Mouse (Mus musculus) left cerebral cortex, postnatal 25 days (tissue): ENCODE measurements around the gene Lysmd1. TPM values are rescaled to one million over a fixed set of nuclear protein-coding genes. Genes with fewer than 3 reads are reported as not detected.

Experiments
- DNase-seq, 2 experiments: peaks; one replicate each; pipeline ENCODE4 v3.0.0; 2022; ENCODE audit warnings: low spot score in 2 of 2, mixed read lengths in 1 of 2
- intact Hi-C: fragments of 180-260 bp; cut with DNase I; formaldehyde crosslinking; loops from one replicate; pipeline ENCODE4 v1.15.1; 2025
- total RNA-seq, 2 experiments: library from RNA; stranded (reverse); gene quantifications; 2 replicates each; pipeline ENCODE4 v1.2.3; 2021

Gene Lysmd1
- total RNA-seq, 2 experiments from 2014 or later: 16.8 to 18.1 TPM

DNA sequence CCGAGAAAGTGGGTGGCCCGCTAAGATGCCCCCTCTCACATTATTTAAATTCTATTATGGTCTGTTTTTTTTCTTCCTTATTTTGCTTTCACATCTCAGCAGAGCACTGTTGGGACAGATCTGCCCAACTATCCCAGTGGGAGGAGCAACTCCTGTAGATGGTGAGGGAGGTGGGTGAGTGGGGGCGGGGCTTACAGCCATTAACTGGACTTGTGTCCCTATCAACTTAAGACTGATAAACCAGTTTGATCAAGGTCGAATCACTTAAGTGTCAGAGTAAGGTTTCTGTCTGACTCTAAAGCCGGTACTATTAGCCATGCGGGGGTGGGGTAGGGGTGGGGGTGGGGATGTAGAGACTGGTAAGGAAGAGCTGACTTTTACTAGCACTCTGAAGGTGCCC lies 1.1 kb downstream of the Lysmd1 start:
- peak in 1 of 2 experiments; percentile 56 for DNase-seq
- intact Hi-C loops: no loop called here

- intact Hi-C loops: no loop called here
Measured at GRCm38 (mm10) chr3:95135433-95136052, 1.7 kb downstream of the Lysmd1 start.

DNA sequence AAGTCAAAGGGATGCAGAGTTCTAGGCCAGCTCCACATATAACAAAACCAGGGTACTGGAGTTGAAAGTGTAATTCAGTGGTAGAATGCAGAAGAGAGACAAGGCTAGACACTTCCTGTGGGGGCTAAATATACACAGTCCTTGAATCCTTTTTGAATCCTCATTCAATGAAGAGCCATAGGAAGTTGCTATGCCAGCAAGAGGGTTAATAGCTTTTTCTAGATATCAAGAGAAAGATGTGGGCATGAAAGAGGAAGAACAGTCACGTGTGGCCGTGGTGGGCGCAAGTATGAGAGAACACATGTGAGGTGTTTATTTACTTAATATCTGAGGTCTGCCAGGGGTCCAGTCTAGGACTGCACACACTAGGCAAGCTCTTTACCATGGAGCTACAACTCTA lies 2.4 kb downstream of the Lysmd1 start:
- intact Hi-C loops: no loop called here
- no peak for DNase-seq

More at GRCm38 (mm10) chr3:95135433-95136052, 1.7 kb downstream of the Lysmd1 start:
- no peak for DNase-seq

GRCm38 (mm10) chr3:95139586-95140288 lies 5.8 kb downstream of the Lysmd1 start:
- no peak for DNase-seq
- intact Hi-C loops: loop anchor here (5.0 kb wide), 2 partner anchors 78 to 123 kb away; partner anchors contain the start of gene Gabpb2

GRCm38 (mm10) chr3:95140289-95140595 lies 6.4 kb downstream of the Lysmd1 start:
- intact Hi-C loops: loop anchor here (5.0 kb wide), 2 partner anchors 77 to 122 kb away; partner anchors contain the start of gene Gabpb2
- no peak for DNase-seq

DNA sequence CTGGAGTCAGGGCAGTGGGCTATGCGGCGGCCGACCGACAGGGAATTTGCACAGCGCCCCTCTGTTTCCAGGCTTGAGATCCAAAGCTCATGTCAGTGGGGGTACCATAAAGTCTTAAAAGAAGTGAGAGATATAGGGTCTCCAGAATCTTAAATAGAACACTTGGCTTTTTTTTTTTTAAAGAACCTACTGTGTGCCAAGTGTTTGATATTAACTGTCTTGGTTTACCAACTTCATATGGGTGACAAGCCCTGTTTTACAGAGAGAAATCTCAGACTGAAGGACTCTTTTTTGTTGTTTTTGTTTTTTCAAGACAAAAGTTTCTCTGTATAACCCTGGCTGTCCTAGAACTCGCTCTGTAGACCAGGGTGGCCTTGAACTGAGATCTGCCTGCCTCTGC lies 6.9 kb downstream of the Lysmd1 start:
- intact Hi-C loops: loop anchor here (5.0 kb wide), 2 partner anchors 77 to 122 kb away; partner anchors contain the start of gene Gabpb2
- no peak for DNase-seq

DNA sequence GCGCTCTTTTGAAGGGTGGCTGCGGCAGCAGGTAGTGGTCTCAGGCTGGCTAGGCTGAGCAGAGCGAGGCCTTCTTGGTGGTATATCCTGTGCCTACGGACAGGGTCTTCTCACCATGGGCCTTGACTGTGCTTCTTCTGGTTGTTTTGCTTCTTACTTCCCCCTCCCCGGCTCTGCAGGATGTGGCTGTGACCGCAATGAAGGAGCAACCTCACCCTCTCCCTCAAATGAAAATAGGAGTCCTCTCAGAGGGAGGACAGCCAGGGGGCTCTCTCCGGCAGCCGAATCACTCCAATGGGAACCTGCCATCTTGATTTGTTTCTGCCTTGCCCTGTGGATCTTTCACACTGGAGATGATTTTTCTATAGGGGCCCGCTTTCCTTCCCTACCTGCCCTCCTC lies 7.6 kb downstream of the Lysmd1 start:
- intact Hi-C loops: loop anchor here (5.0 kb wide), 2 partner anchors 76 to 121 kb away; partner anchors contain the start of gene Gabpb2
- DNase-seq: no peak

GRCm38 (mm10) chr3:95141952-95142616 lies 8.2 kb downstream of the Lysmd1 start, which contains the start of gene Tnfaip8l2:
Gene Tnfaip8l2, minus strand, starts transcription at chr3:95142360.
- DNase-seq: peak in 1 of 2 experiments; percentile 31
- intact Hi-C loops: loop anchor here (5.0 kb wide), 2 partner anchors 75 to 120 kb away; partner anchors contain the start of gene Gabpb2

DNA sequence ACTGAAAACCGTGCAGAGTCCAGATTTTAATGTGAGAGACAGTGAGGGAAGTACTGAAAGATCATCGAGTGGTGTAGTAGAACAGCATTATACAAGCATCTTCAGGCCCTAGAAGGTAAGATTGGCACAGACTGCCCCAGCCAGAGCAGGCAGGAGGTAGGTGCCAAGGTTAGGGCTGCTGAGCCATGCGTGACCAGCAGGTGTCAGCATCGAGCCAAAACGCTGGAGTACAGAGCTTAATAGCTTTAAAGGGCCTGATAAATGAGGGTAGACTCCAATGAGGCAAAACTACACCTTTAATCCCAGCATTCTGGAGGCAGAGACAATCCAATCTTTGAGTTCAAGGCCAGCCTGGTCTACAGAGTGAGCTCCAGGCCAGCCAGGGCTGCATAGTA lies 8.7 kb downstream of the Lysmd1 start:
- peak; percentile 81 to 85 for DNase-seq
- intact Hi-C loops: loop anchor here (5.0 kb wide), 2 partner anchors 75 to 120 kb away; partner anchors contain the start of gene Gabpb2

GRCm38 (mm10) chr3:95147924-95148323 lies 14.0 kb downstream of the Lysmd1 start:
- intact Hi-C loops: no loop called here
- DNase-seq: no peak

- intact Hi-C loops: no loop called here
- no peak for DNase-seq
Measured at GRCm38 (mm10) chr3:95153874-95154273, 20.0 kb downstream of the Lysmd1 start.

- DNase-seq: no peak
- intact Hi-C loops: no loop called here
Measured at GRCm38 (mm10) chr3:95159511-95159986, 25.7 kb downstream of the Lysmd1 start.

DNA sequence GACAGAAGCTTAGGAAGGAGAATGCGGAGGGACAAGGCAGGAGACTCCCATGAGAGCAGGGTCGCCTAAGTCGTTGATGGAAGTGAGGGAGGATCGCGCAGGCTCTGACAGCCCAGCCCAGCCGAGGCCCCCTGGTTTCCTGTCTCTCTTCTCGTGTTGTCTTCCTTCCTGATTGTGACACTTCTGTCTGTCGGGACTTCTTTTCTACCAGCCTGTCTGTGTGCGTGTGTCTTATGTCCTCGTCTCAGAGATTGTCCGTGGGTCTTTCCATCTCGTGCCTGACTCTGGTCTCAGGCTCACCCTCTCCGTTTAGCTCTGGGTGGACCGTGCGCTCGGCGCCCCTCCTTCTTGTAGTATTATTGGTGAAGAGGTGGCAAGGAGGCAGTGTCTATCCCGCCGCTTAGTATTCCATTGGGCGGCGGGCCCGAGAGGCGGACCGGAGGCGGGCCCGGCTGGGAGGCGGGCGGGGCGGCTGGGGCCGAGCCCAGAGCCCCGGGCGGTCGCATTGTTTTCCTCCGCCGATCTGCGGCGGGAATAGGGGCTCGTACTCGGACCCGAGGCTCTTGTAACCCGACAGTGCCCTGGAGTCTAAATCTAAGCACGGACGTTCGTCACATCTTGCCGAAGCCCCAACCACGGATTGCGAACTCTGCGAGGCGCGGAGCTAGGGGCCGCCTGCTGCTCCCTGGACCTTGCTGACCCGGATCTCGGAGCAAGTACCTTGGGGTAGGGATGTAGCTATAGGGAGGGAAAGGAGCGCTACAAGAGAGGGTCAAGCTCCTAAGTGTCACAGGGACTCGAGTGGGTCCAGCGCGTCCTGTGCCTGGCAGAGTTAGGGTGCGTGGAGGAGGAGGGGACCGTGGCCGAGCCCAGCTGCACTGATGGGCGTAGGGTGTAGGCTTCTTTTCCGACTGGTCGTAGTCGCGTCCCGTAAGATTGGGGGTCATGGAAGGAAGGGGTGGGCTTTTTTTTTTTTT lies 26.4 kb downstream of the Lysmd1 start, which contains the start of gene Sema6c:
Gene Sema6c (plus strand): TSS at position 471 of the 977 bp plus-strand sequence.
- intact Hi-C loops: no loop called here
- DNase-seq: peak; percentile 87 to 94

DNA sequence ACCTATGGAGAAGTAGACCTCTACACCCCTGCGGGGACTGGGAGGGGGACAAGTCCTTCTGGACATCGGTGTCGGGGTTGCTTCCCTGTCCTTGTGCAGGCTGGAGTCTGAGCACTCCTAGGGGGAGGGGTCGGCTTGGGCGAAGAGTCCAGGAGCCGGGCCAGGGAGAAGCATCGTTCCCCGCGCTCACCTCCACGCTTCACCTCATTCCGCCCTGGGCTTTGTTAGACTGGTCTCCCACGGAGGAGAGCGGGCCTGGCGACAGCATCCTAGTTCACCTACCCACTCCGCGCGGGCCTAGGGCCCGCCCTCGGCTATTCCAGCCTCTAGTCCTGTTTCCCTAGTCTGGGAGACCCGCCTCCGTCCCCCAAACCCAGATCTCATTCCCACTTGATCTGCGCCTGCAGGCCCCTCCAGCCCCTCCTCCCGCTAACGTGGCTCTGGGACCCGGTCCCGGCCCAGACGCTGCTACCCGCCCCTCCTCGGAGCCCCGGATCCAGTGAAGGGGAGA lies 27.2 kb downstream of the Lysmd1 start:
- DNase-seq: no peak
- intact Hi-C loops: no loop called here

DNA sequence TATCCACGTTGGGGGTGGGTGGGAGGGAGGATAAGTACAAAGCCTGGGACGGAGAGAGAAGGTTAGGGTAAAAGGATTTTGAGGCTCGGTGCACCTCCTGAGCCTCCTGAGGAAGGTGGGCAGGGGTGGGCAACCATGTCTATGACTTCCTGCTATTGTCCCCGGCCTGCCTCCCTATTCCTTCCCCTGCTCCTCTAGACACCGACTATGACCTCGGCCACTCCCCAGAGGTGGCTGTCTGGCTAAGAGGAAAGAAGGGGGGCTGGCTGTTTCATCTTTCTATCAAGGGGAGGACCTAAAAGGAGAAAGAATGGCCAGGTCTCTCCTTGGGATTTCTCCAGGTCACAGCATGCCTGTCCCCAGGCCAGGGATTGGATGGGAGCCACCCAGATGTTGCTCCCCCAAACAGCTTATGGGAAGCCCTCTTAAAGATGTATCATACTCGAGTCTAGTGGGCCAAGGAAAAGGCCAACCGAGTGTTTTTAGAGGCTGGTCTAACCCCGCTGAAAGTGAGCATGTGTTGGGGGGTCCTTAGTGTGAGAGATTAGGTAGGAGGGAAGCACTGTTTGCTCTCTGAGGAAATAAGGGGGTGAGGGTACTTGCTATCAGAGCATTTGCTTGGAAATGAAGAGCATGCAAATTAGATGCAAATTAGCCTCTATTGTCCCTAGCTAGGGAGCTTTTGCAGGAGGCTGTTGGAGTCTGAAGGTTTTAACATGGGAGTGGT lies 27.9 kb downstream of the Lysmd1 start:
- no peak for DNase-seq
- intact Hi-C loops: no loop called here

- intact Hi-C loops: no loop called here
- DNase-seq: no peak
Measured at GRCm38 (mm10) chr3:95162345-95162628, 28.4 kb downstream of the Lysmd1 start.

- intact Hi-C loops: no loop called here
- no peak for DNase-seq
Measured at GRCm38 (mm10) chr3:95163419-95164255, 29.7 kb downstream of the Lysmd1 start.

- intact Hi-C loops: no loop called here
- DNase-seq: no peak
Measured at GRCm38 (mm10) chr3:95164256-95164550, 30.3 kb downstream of the Lysmd1 start.
